Comparison of ENCODE assay signal across 9 mouse cellular contexts in genomic region chr12:95698556-95698955, GRCm38 (mm10). TPM values are rescaled to one million over a fixed set of nuclear protein-coding genes. Genes with fewer than 3 reads are reported as not detected.
A peak's percentile ranks its signal among the peaks of the same experiment; 100 is the strongest.
DNase-seq lines count a peak whose midpoint lies in the region; ATAC-seq and TF ChIP-seq lines count a peak whose summit lies in the region.
"Had no signal": no experiment of that assay in that cellular context is flagged by ENCODE, and none has a peak within 500 bp of the region (broad histone marks: within the 10 kb centered on the region; RNA-seq: fewer than 3 reads in every experiment).

No protein-coding gene starts in this region.

- TF ChIP-seq CTCF in bone marrow macrophage, adult 2 months (IDR thresholded peaks at IDR 0.05; ENCODE audit: low read depth, low read length): no peak

- H3K27ac ChIP-seq in hindbrain, embryonic 10.5 days: no peak overlapping the region
- H3K27ac ChIP-seq in hindbrain, embryonic 11.5 days (ENCODE audit: low read depth, low read length): no peak overlapping the region
- no peak overlapping the region for H3K27ac ChIP-seq in bone marrow macrophage, adult 2 months (ENCODE audit: insufficient read depth, low read depth, low read length)
- peak overlapping the region; percentile 94 for H3K27ac ChIP-seq in forebrain, embryonic 15.5 days (replicated peaks)
- H3K27ac ChIP-seq in midbrain, embryonic 14.5 days (replicated peaks; ENCODE audit: low read depth, low read length): peak overlapping the region; percentile 34; the same call in 1 of the 2 replicates

- peaks cover 28% of the 10 kb centered on the region for H3K4me1 ChIP-seq in hindbrain, embryonic 10.5 days (replicated peaks)
- no peaks in the 10 kb centered on the region for H3K4me1 ChIP-seq in hindbrain, embryonic 11.5 days (replicated peaks; ENCODE audit: control insufficient read depth, insufficient read depth, low read length)
- peaks cover 21% of the 10 kb centered on the region for H3K4me1 ChIP-seq in bone marrow macrophage, adult 2 months (ENCODE audit: control insufficient read depth, insufficient read depth, low read length)
- peaks cover 32% of the 10 kb centered on the region for H3K4me1 ChIP-seq in forebrain, embryonic 15.5 days
- peaks cover 17% of the 10 kb centered on the region; the same call in 1 of the 2 replicates for H3K4me1 ChIP-seq in midbrain, embryonic 14.5 days (ENCODE audit: control insufficient read depth, insufficient read depth, low read length)

- no peak overlapping the region for H3K4me2 ChIP-seq in hindbrain, embryonic 11.5 days (replicated peaks; ENCODE audit: low read depth, low read length)
- H3K4me2 ChIP-seq in forebrain, embryonic 15.5 days (replicated peaks): peak overlapping the region; percentile 71
- H3K4me2 ChIP-seq in midbrain, embryonic 14.5 days (ENCODE audit: low read length): peak overlapping the region; percentile 80

- ATAC-seq in hindbrain, embryonic 11.5 days (ENCODE audit: low FRiP score): no peak
- no peak for ATAC-seq in forebrain, embryonic 15.5 days (replicated peaks)
- no peak for ATAC-seq in midbrain, embryonic 14.5 days (ENCODE audit: low FRiP score, low TSS enrichment)

- no peaks in the 10 kb centered on the region for H3K36me3 ChIP-seq in hindbrain, embryonic 10.5 days
- H3K36me3 ChIP-seq in hindbrain, embryonic 11.5 days (ENCODE audit: control insufficient read depth, insufficient read depth, low read length): no peaks in the 10 kb centered on the region
- H3K36me3 ChIP-seq in forebrain, embryonic 15.5 days: no peaks in the 10 kb centered on the region
- no peaks in the 10 kb centered on the region for H3K36me3 ChIP-seq in midbrain, embryonic 14.5 days (ENCODE audit: control insufficient read depth, insufficient read depth, low read length)

- DNase-seq in hindbrain, embryonic 10.5 days (ENCODE audit: low spot score): no peak
- DNase-seq in hindbrain, embryonic 11.5 days (ENCODE audit: low spot score): no peak
- peak; percentile 57 for DNase-seq in midbrain, embryonic 14.5 days
- DNase-seq in urinary bladder, adult 18-20 months (ENCODE audit: low spot score in 2 of 2): no peak
- no peak for DNase-seq in frontal cortex, postnatal 10 days (ENCODE audit: low spot score in 2 of 2)
- DNase-seq in adrenal gland, postnatal 25 days: no peak

- no peak overlapping the region for H3K9ac ChIP-seq in hindbrain, embryonic 11.5 days (ENCODE audit: low read depth, low read length)
- H3K9ac ChIP-seq in forebrain, embryonic 15.5 days (replicated peaks): peak overlapping the region; percentile 90
- 0 out of 2 replicates have a peak overlapping the region, but pooled peaks have one; percentile 81 for H3K9ac ChIP-seq in midbrain, embryonic 14.5 days (replicated peaks; ENCODE audit: low read length)

- H3K4me3 ChIP-seq in hindbrain, embryonic 10.5 days: peak overlapping the region; percentile 80
- H3K4me3 ChIP-seq in hindbrain, embryonic 11.5 days (ENCODE audit: low read depth, low read length): no peak overlapping the region
- H3K4me3 ChIP-seq in bone marrow macrophage, adult 2 months (ENCODE audit: insufficient read depth, low read length): peak overlapping the region; percentile 9; the same call in 1 of the 2 replicates
- H3K4me3 ChIP-seq in forebrain, embryonic 15.5 days: peak overlapping the region; percentile 95
- peak overlapping the region; percentile 70 for H3K4me3 ChIP-seq in midbrain, embryonic 14.5 days (replicated peaks; ENCODE audit: low read depth, low read length)

- H3K9me3 ChIP-seq in hindbrain, embryonic 10.5 days: no peaks in the 10 kb centered on the region
- H3K9me3 ChIP-seq in hindbrain, embryonic 11.5 days (ENCODE audit: control insufficient read depth, low read length): no peaks in the 10 kb centered on the region
- H3K9me3 ChIP-seq in forebrain, embryonic 15.5 days: no peaks in the 10 kb centered on the region
- H3K9me3 ChIP-seq in midbrain, embryonic 14.5 days (ENCODE audit: control insufficient read depth, low read length): no peaks in the 10 kb centered on the region

- no peak for TF ChIP-seq POLR2A in bone marrow macrophage, adult 2 months (IDR thresholded peaks at IDR 0.05; ENCODE audit: borderline replicate concordance, low read depth, low read length)

- 70% methylated on average over 1 of the region's 1 CpGs for WGBS in hindbrain, embryonic 10.5 days
- WGBS in hindbrain, embryonic 11.5 days: 68% methylated on average over 1 of the region's 1 CpGs
- 50% methylated on average over 1 of the region's 1 CpGs for WGBS in forebrain, embryonic 15.5 days
- WGBS in midbrain, embryonic 14.5 days: 46% methylated on average over 1 of the region's 1 CpGs

- H3K27me3 ChIP-seq in hindbrain, embryonic 10.5 days (ENCODE audit: insufficient read depth, poor library complexity, severe bottlenecking): peaks cover 30% of the 10 kb centered on the region
- H3K27me3 ChIP-seq in hindbrain, embryonic 11.5 days (ENCODE audit: control insufficient read depth, insufficient read depth, low read length): peaks cover 3% of the 10 kb centered on the region; the same call in 1 of the 2 replicates
- no peaks in the 10 kb centered on the region for H3K27me3 ChIP-seq in forebrain, embryonic 15.5 days
- H3K27me3 ChIP-seq in midbrain, embryonic 14.5 days (ENCODE audit: control insufficient read depth, insufficient read depth, low read length): no peaks in the 10 kb centered on the region

RNA-seq across cellular contexts. Expression of gene Flrt2, which starts 6.5 kb away (rescaled TPM):
- 22.0 and 25.0 TPM in 2 replicates for polyA plus RNA-seq in hindbrain, embryonic 10.5 days (2016; fragmentation: Nextera tagmentation; extraction: Ambion mirVana)
- polyA plus RNA-seq in hindbrain, embryonic 11.5 days (2014; fragmentation: Nextera tagmentation; extraction: Ambion mirVana): 31.0 and 34.0 TPM in 2 replicates
- 1.3 and 2.7 TPM in 2 replicates for polyA plus RNA-seq in bone marrow macrophage, adult 2 months (2012; ENCODE audit: insufficient read depth, insufficient read length, missing spikeins)
- 36.3 and 37.5 TPM in 2 replicates for polyA plus RNA-seq in forebrain, embryonic 15.5 days (2015; fragmentation: Nextera tagmentation; extraction: Ambion mirVana)
- polyA plus RNA-seq in midbrain, embryonic 14.5 days (2014; fragmentation: Nextera tagmentation; extraction: Ambion mirVana): 24.2 and 32.2 TPM in 2 replicates
- 9.8 and 9.9 TPM in 2 replicates for total RNA-seq in adrenal gland, postnatal 25 days (2021)
- total RNA-seq: hematopoietic stem cell, adult 5-6 weeks had no signal

Comparison
In these comparisons a context has a peak if more than half of its experiments do, and no peak if none do; other contexts are left out.
1. H3K27ac ChIP-seq: peak in forebrain, embryonic 15.5 days (single experiment) and midbrain, embryonic 14.5 days (single experiment); none in hindbrain, embryonic 10.5 days (single experiment), hindbrain, embryonic 11.5 days (single experiment) and bone marrow macrophage, adult 2 months (single experiment).